18 mouse cellular contexts compared by ENCODE assay signal in genomic region chr11:22867691-22868090, GRCm38 (mm10). TPM values are rescaled to one million over a fixed set of nuclear protein-coding genes. Genes with fewer than 3 reads are reported as not detected.
A peak's percentile ranks its signal among the peaks of the same experiment; 100 is the strongest.
DNase-seq lines count a peak whose midpoint lies in the region; ATAC-seq and TF ChIP-seq lines count a peak whose summit lies in the region.
"Had no signal": no experiment of that assay in that cellular context is flagged by ENCODE, and none has a peak within 500 bp of the region (broad histone marks: within the 10 kb centered on the region; RNA-seq: fewer than 3 reads in every experiment).

No protein-coding gene starts in this region.

- no peak overlapping the region for H3K9ac ChIP-seq in CH12.LX (ENCODE audit: insufficient read depth, low read depth)
- H3K9ac ChIP-seq in midbrain, embryonic 16.5 days (ENCODE audit: low read depth, low read length) = no peak overlapping the region

- H3K9me3 ChIP-seq in CH12.LX (replicated peaks; ENCODE audit: low read length) = no peaks in the 10 kb centered on the region
- no peaks in the 10 kb centered on the region for H3K9me3 ChIP-seq in midbrain, embryonic 16.5 days (replicated peaks; ENCODE audit: control insufficient read depth, low read length, poor library complexity, severe bottlenecking)
- H3K9me3 ChIP-seq: G1E had no signal

- no peaks in the 10 kb centered on the region for H3K79me2 ChIP-seq in CH12.LX (replicated peaks; ENCODE audit: control insufficient read depth, extremely low read depth, insufficient read depth, poor library complexity, severe bottlenecking)

- TF ChIP-seq CTCF in CH12.LX (conservative IDR thresholded peaks at IDR 0.05 in 1 of 2, IDR thresholded peaks at IDR 0.05 in 1 of 2; ENCODE audit: low read depth in 2 of 2, low read length in 2 of 2) = no peak

- peak; percentile 75 for DNase-seq in CH12.LX (ENCODE audit: extremely low read depth)
- DNase-seq: adrenal gland, adult 2 months; adrenal gland, adult 8-10 months; adrenal gland, postnatal 10 days; adrenal gland, postnatal 14 days; adrenal gland, postnatal 25 days; adrenal gland, postnatal 36 days; B cell, adult 2 months; cerebellum, adult 11 months; cerebellum, adult 11-12 months; cerebellum, adult 18-20 months; cerebellum, adult 2 months; cerebellum, adult 8-10 months had no signal

- peak; percentile 63; the same call in 1 of the 2 replicates for TF ChIP-seq EP300 in CH12.LX (IDR thresholded peaks at IDR 0.05; ENCODE audit: low read length)

- no peak for TF ChIP-seq POLR2A in CH12.LX (IDR thresholded peaks at IDR 0.05; ENCODE audit: low read depth, low read length)

- H3K27me3 ChIP-seq in CH12.LX (replicated peaks) = no peaks in the 10 kb centered on the region
- H3K27me3 ChIP-seq in midbrain, embryonic 16.5 days (ENCODE audit: control insufficient read depth, insufficient read depth, low read depth, low read length) = peaks cover 6% of the 10 kb centered on the region
- H3K27me3 ChIP-seq: Patski had no signal

- in situ Hi-C loops in CH12.LX (cut with MboI; ENCODE audit: low pct_ligation_motif_present, low pct_unique_long_range_greater_than_20kb, low sequenced_read_pairs) = loop anchor here (5.0 kb wide), 1 partner anchor 65 kb away; no protein-coding TSS in a partner anchor

- H3K4me2 ChIP-seq in CH12.LX (ENCODE audit: insufficient read depth, low read depth, poor library complexity, severe bottlenecking) = no peak overlapping the region
- no peak overlapping the region for H3K4me2 ChIP-seq in midbrain, embryonic 16.5 days (ENCODE audit: low read length)

- H3K27ac ChIP-seq in CH12.LX (ENCODE audit: insufficient read depth, low read depth) = no peak overlapping the region
- H3K27ac ChIP-seq in midbrain, embryonic 16.5 days (ENCODE audit: low read length) = no peak overlapping the region

- no peak for ATAC-seq in midbrain, embryonic 16.5 days
- ATAC-seq: activated CD4-positive, CD25-positive, alpha-beta regulatory T cell, adult 4 months; CD4-positive, CD25-positive, alpha-beta regulatory T cell, adult 4 months; Patski had no signal

- no peak for TF ChIP-seq RAD21 in CH12.LX (IDR thresholded peaks at IDR 0.05; ENCODE audit: low read depth, low read length)

- dilution Hi-C loops in CH12.LX (cut with MboI; ENCODE audit: extremely low pct_ligation_motif_present, extremely low pct_unique_long_range_greater_than_20kb, low sequenced_read_pairs) = no loop called here

- H3K36me3 ChIP-seq in CH12.LX (replicated peaks in 1 of 2; ENCODE audit: control insufficient read depth in 1 of 2, insufficient read depth in 1 of 2, low read length in 1 of 2) = peaks cover 0 to 5% of the 10 kb centered on the region in 2 experiments
- H3K36me3 ChIP-seq in midbrain, embryonic 16.5 days (ENCODE audit: control insufficient read depth, insufficient read depth, low read length) = no peaks in the 10 kb centered on the region
- H3K36me3 ChIP-seq: G1E had no signal

- 93% methylated on average over 5 of the region's 5 CpGs for WGBS in midbrain, embryonic 16.5 days

- H3K4me3 ChIP-seq in CH12.LX (replicated peaks in 1 of 3; ENCODE audit: low read depth in 2 of 3, low read length in 2 of 3, poor library complexity in 1 of 3) = no peak overlapping the region
- no peak overlapping the region for H3K4me3 ChIP-seq in midbrain, embryonic 16.5 days (ENCODE audit: low read depth, low read length)

- H3K4me1 ChIP-seq in CH12.LX (ENCODE audit: control insufficient read depth in 1 of 2, insufficient read depth in 2 of 2) = peaks cover 46 to 91% of the 10 kb centered on the region in 2 experiments
- no peaks in the 10 kb centered on the region for H3K4me1 ChIP-seq in midbrain, embryonic 16.5 days (ENCODE audit: control insufficient read depth, insufficient read depth, low read length)

TF ChIP-seq in CH12.LX, 34 proteins besides CTCF, POLR2A, EP300 and RAD21:
- TF ChIP-seq JUND (conservative IDR thresholded peaks at IDR 0.05; ENCODE audit: low read depth, low read length) (no peak), ZKSCAN1 (IDR thresholded peaks at IDR 0.05; ENCODE audit: borderline replicate concordance, low read depth, low read length) (no peak), TCF12 (IDR thresholded peaks at IDR 0.05; ENCODE audit: low read depth, low read length) (peak; percentile 38; the same call in 1 of the 2 replicates), ETS1 (conservative IDR thresholded peaks at IDR 0.05; ENCODE audit: low read depth, low read length) (peak; percentile 59; the same call in 1 of the 2 replicates)

RNA-seq across cellular contexts. Expression of gene B3gnt2, which starts 6.9 kb away (rescaled TPM):
- total RNA-seq in CH12.LX (2012; rRNA removed) = 74.6 and 77.4 TPM in 2 replicates
- 62.2 and 75.2 TPM in 2 replicates for total RNA-seq in CH12.LX (2014; rRNA removed)
- 96.0 and 111 TPM in 2 replicates for polyA plus RNA-seq in CH12.LX (2012; ENCODE audit: insufficient read length, low read depth)
- 1.6 and 3.5 TPM in 2 replicates for polyA plus RNA-seq in midbrain, embryonic 16.5 days (2015; fragmentation: Nextera tagmentation; extraction: Ambion mirVana)

Comparison
In these comparisons a context has a peak if more than half of its experiments do, and no peak if none do; other contexts are left out.
1. RNA of gene B3gnt2, which starts 6.9 kb away (polyA plus RNA-seq): 96.0 to 111 TPM in CH12.LX; 1.6 to 3.5 TPM in midbrain, embryonic 16.5 days; every median in the first group is over 10 times any median in the second.